Mouse (Mus musculus): Measurements from ENCODE around the gene Scube3.

GRCm38 (mm10) chr17:28208314-28208612, 66.3 kb downstream of the Scube3 start:
- no peak for TF ChIP-seq CTCF (IDR thresholded peaks at IDR 0.05; ENCODE audit: borderline replicate concordance, insufficient read depth, low read length)
- 0 out of 2 replicates have a peak, but pooled peaks have one; percentile 9 for TF ChIP-seq POLR2A (IDR thresholded peaks at IDR 0.05; ENCODE audit: low read depth, low read length)
